ENCODE assay signal across 22 mouse cellular contexts in genomic region chrX:20273854-20274253, GRCm38 (mm10).
"Had no signal": no experiment of that assay in that cellular context is flagged by ENCODE, and none has a peak within 500 bp of the region (broad histone marks: within the 10 kb centered on the region; RNA-seq: fewer than 3 reads in every experiment).

No protein-coding gene starts in this region.

- DNase-seq: liver, postnatal 0 days; lung, adult 2 months; lung, postnatal 14 days; lung, postnatal 36 days; midbrain, embryonic 14.5 days; right cerebral cortex, postnatal 14 days; spleen, adult 18-20 months; thymus, adult 2 months; thymus, postnatal 25 days; thymus, postnatal 4 days had no signal

- H3K36me3 ChIP-seq: liver, embryonic 15.5 days; lung, embryonic 15.5 days; midbrain, embryonic 10.5 days; midbrain, embryonic 12.5 days; neural tube, embryonic 13.5 days; neural tube, embryonic 15.5 days; stomach, embryonic 15.5 days had no signal

- H3K9me3 ChIP-seq: liver, embryonic 15.5 days; lung, embryonic 15.5 days; midbrain, embryonic 10.5 days; midbrain, embryonic 12.5 days; neural tube, embryonic 13.5 days; neural tube, embryonic 15.5 days; stomach, embryonic 15.5 days had no signal

- H3K27ac ChIP-seq: liver, embryonic 15.5 days; lung, embryonic 15.5 days; macrophage; midbrain, embryonic 10.5 days; midbrain, embryonic 12.5 days; neural tube, embryonic 13.5 days; neural tube, embryonic 15.5 days; stomach, embryonic 15.5 days; stomach, postnatal 0 days had no signal

- H3K9ac ChIP-seq: liver, embryonic 15.5 days; liver, postnatal 0 days; lung, embryonic 15.5 days; midbrain, embryonic 12.5 days; neural tube, embryonic 13.5 days; neural tube, embryonic 15.5 days; stomach, embryonic 15.5 days had no signal

- ATAC-seq: liver, postnatal 0 days; lung, postnatal 0 days; midbrain, embryonic 16.5 days had no signal

- H3K27me3 ChIP-seq: liver, embryonic 15.5 days; lung, embryonic 15.5 days; midbrain, embryonic 12.5 days; neural tube, embryonic 13.5 days; neural tube, embryonic 15.5 days; stomach, embryonic 15.5 days had no signal

- H3K4me2 ChIP-seq: liver, embryonic 15.5 days; lung, embryonic 15.5 days; midbrain, embryonic 12.5 days; neural tube, embryonic 13.5 days; neural tube, embryonic 15.5 days; stomach, embryonic 15.5 days had no signal

- H3K4me3 ChIP-seq: liver, embryonic 15.5 days; lung, embryonic 15.5 days; midbrain, embryonic 10.5 days; midbrain, embryonic 12.5 days; myocyte; neural tube, embryonic 13.5 days; neural tube, embryonic 15.5 days; stomach, embryonic 15.5 days had no signal

- H3K4me1 ChIP-seq: liver, embryonic 15.5 days; lung, embryonic 15.5 days; midbrain, embryonic 10.5 days; midbrain, embryonic 12.5 days; neural tube, embryonic 13.5 days; neural tube, embryonic 15.5 days; stomach, embryonic 15.5 days had no signal
